Mouse (Mus musculus) neural tube, embryonic 13.5 days (tissue): ENCODE results near the gene Arsg. TPM values are rescaled to one million over a fixed set of nuclear protein-coding genes. Genes with fewer than 3 reads are reported as not detected.

Experiments
- ATAC-seq: fragments of 200-750 bp; cut with Nextera tagmentation; 2 replicates; pipeline ENCODE4 v1.8.0; 2017; ENCODE audit warnings: low read depth, mild to moderate bottlenecking, moderate TSS enrichment, moderate library complexity
- H3K27ac ChIP-seq: fragments of 300-500 bp; sonication (generic); replicated peaks from 2 replicates; pipeline ENCODE4 v1.5.1; 2015; ENCODE audit warnings: moderate library complexity, mild to moderate bottlenecking, inconsistent platforms
- H3K27me3 ChIP-seq: fragments of 300-500 bp; sonication (generic); 2 replicates; pipeline ENCODE4 v1.6.1; 2015; ENCODE audit warnings: mild to moderate bottlenecking, inconsistent platforms
- H3K36me3 ChIP-seq: fragments of 300-500 bp; sonication (generic); 2 replicates; pipeline ENCODE4 v1.6.1; 2015; ENCODE audit warnings: mild to moderate bottlenecking, inconsistent platforms
- H3K4me1 ChIP-seq: fragments of 300-500 bp; sonication (generic); replicated peaks from 2 replicates; pipeline ENCODE4 v1.6.1; 2015; ENCODE audit warnings: inconsistent platforms
- H3K4me2 ChIP-seq: fragments of 300-500 bp; sonication (generic); 2 replicates; pipeline ENCODE4 v1.6.1; 2015; ENCODE audit warnings: inconsistent platforms, mild to moderate bottlenecking, moderate library complexity
- H3K4me3 ChIP-seq: fragments of 300-500 bp; sonication (generic); 2 replicates; pipeline ENCODE4 v1.5.1; 2015; ENCODE audit warnings: mild to moderate bottlenecking, inconsistent platforms
- H3K9ac ChIP-seq: fragments of 300-500 bp; sonication (generic); 2 replicates; pipeline ENCODE4 v1.6.1; 2015; ENCODE audit warnings: moderate library complexity, mild to moderate bottlenecking, inconsistent platforms
- H3K9me3 ChIP-seq: fragments of 300-500 bp; sonication (generic); 2 replicates; pipeline ENCODE4 v1.6.1; 2016; ENCODE audit warnings: inconsistent platforms
- WGBS: fragments of 180-500 bp; shearing (Covaris S2); methylation state at CpG from one replicate; pipeline ENCODE4 v1.1.7; 2015; 5-methylcytosine and 5-hydroxymethylcytosine counted together
- polyA plus RNA-seq: library from polyadenylated mRNA; unstranded; fragments of >200 nt; fragmentation: Nextera tagmentation; extraction: Ambion mirVana; gene quantifications from 2 replicates; pipeline ENCODE4 v1.2.1, GENCODE M21; 2015

Gene Arsg
- polyA plus RNA-seq, 1 experiment from 2014 or later, result 3.0 TPM

DNA sequence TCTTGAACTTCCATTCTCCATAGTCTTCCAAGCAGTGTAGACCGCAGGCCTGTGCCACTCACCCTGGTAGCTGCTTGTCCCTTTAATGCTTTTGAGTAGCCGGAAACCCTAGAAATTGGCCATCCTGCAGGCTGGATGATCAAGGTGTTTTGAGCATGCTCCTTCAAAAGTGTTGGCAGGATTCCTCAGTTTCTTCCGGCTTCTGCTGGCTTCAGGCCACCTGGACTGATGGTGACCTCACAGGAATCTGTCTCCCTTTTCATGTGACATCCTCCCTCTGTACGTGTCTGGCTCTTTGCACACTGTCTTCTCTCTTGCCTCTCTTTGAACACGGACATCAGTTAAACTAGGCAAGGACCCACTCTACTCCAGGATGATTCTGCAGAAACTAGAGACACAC is 27.0 kb downstream of the Arsg start:
- H3K4me3 ChIP-seq, result no peak overlapping the region
- no peak overlapping the region for H3K9ac ChIP-seq
- H3K9me3 ChIP-seq, result no peaks in the 10 kb centered on the region
- H3K27ac ChIP-seq, result no peak overlapping the region
- ATAC-seq, result no peak
- no peaks in the 10 kb centered on the region for H3K27me3 ChIP-seq
- H3K4me1 ChIP-seq, result peaks cover 28% of the 10 kb centered on the region
- H3K4me2 ChIP-seq, result no peak overlapping the region
- WGBS, result 92% methylated on average over 5 of the region's 5 CpGs
- H3K36me3 ChIP-seq, result no peaks in the 10 kb centered on the region

DNA sequence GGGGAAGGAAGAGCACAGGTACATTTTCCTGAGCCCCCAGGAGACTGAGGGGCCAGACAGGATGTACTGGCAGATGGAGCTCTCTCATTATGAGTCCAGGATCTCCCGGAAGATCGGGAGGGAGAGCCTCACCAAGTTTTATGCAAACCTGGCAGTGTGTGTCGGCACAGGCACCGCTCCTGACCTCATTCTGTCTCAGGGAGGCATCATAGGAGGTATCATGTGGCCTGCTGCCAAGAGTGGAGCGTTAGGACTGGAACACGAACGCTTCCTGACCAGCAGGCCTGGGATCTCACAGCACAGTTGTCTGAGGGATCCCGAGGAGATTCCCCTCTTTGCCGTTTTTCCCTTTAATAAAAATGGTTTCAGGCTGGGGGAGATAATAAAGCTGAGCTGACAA is 31.8 kb downstream of the Arsg start:
- H3K9ac ChIP-seq, result no peak overlapping the region
- H3K27me3 ChIP-seq, result no peaks in the 10 kb centered on the region
- no peaks in the 10 kb centered on the region for H3K36me3 ChIP-seq
- H3K27ac ChIP-seq, result no peak overlapping the region
- no peak for ATAC-seq
- H3K4me2 ChIP-seq, result no peak overlapping the region
- WGBS, result 70% methylated on average over 9 of the region's 9 CpGs
- H3K9me3 ChIP-seq, result no peaks in the 10 kb centered on the region
- 0 out of 2 replicates have a peak, but pooled peaks cover 5% of the 10 kb centered on the region for H3K4me1 ChIP-seq
- no peak overlapping the region for H3K4me3 ChIP-seq

GRCm38 (mm10) chr11:109505823-109506222 is 32.6 kb downstream of the Arsg start:
- Histone ChIP-seq H3K9ac (no peak overlapping the region), H3K27ac (no peak overlapping the region), H3K4me2 (no peak overlapping the region), H3K4me1 (0 out of 2 replicates have a peak, but pooled peaks cover 5% of the 10 kb centered on the region), H3K27me3 (no peaks in the 10 kb centered on the region), H3K4me3 (no peak overlapping the region), H3K36me3 (no peaks in the 10 kb centered on the region), H3K9me3 (no peaks in the 10 kb centered on the region)
- WGBS, result 91% methylated on average over 4 of the region's 4 CpGs
- ATAC-seq, result no peak

GRCm38 (mm10) chr11:109507068-109507467 is 33.9 kb downstream of the Arsg start:
- Histone ChIP-seq H3K4me1 (0 out of 2 replicates have a peak, but pooled peaks cover 5% of the 10 kb centered on the region), H3K9me3 (no peaks in the 10 kb centered on the region), H3K9ac (no peak overlapping the region), H3K36me3 (no peaks in the 10 kb centered on the region), H3K4me3 (no peak overlapping the region), H3K4me2 (no peak overlapping the region), H3K27me3 (no peaks in the 10 kb centered on the region), H3K27ac (no peak overlapping the region)
- no peak for ATAC-seq
- 43% methylated on average over 3 of the region's 3 CpGs for WGBS

DNA sequence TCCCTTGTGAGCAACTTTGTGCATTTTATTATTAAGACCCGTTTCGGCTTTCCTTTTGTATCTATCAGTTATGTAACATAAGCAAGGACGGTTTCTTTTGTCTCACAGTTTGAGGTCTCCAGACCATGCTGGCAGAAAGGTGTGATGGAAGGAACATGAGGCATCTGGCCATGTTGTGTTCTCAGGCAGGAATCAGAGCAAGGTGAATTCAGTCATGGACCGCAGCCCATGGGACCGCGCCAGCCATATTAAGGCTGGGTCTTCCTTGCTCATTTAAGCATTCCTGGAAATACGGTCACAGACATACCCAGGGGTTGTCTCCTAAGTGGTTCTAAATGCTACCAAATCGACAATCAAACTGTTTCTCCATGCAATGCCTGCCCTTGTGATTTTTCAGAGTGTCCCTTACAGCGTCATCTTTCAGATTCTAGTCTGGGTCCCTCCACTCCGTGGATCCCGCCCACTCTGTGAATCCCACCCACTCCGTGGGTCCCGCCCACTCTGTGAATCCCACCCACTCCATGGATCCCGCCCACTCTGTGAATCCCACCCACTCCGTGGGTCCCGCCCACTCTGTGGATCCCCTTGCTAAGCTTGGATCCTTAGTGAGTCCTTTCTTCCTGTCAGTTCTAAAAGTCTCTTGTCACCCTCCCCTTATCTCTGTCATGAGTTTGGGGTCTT is 40.0 kb downstream of the Arsg start:
- no peaks in the 10 kb centered on the region for H3K27me3 ChIP-seq
- H3K4me1 ChIP-seq, result no peaks in the 10 kb centered on the region
- H3K36me3 ChIP-seq, result no peaks in the 10 kb centered on the region
- H3K9me3 ChIP-seq, result no peaks in the 10 kb centered on the region
- WGBS, result 84% methylated on average over 16 of the region's 16 CpGs
- no peak overlapping the region for H3K27ac ChIP-seq
- no peak for ATAC-seq
- no peak overlapping the region for H3K4me2 ChIP-seq
- H3K4me3 ChIP-seq, result no peak overlapping the region
- H3K9ac ChIP-seq, result no peak overlapping the region

- H3K9ac ChIP-seq, result no peak overlapping the region
- H3K9me3 ChIP-seq, result no peaks in the 10 kb centered on the region
- H3K4me3 ChIP-seq, result no peak overlapping the region
- no peaks in the 10 kb centered on the region for H3K36me3 ChIP-seq
- no peak overlapping the region for H3K27ac ChIP-seq
- H3K27me3 ChIP-seq, result no peaks in the 10 kb centered on the region
- WGBS, result 77% methylated on average over 3 of the region's 3 CpGs
- ATAC-seq, result no peak
- no peak overlapping the region for H3K4me2 ChIP-seq
- H3K4me1 ChIP-seq, result no peaks in the 10 kb centered on the region
These were observed 41.0 kb downstream of the Arsg start for GRCm38 (mm10) chr11:109514064-109514612.

DNA sequence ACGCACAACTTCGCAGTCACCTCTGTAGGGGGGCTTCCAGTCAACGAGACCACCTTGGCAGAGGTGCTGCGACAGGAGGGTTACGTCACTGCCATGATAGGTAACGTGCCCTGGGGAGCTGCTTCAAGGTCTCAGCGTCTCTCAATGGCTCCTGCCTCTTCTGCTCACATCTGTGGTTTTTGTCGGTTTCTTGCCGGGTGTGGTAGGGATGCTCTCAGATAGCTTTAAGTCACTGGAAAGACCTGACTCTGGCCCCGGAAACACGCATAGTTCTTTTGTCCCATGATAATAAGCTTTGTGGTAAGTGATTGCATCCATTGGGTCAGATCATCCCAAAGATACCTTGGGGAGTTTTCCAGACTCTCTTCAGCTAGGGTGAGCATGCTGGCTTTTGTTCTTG is 44.2 kb downstream of the Arsg start:
- ATAC-seq, result no peak
- 91% methylated on average over 11 of the region's 11 CpGs for WGBS
- Histone ChIP-seq H3K4me2 (no peak overlapping the region), H3K4me3 (no peak overlapping the region), H3K9me3 (no peaks in the 10 kb centered on the region), H3K27ac (no peak overlapping the region), H3K36me3 (no peaks in the 10 kb centered on the region), H3K4me1 (no peaks in the 10 kb centered on the region), H3K9ac (no peak overlapping the region), H3K27me3 (no peaks in the 10 kb centered on the region)

GRCm38 (mm10) chr11:109517816-109518215 is 44.6 kb downstream of the Arsg start:
- ATAC-seq, result no peak

GRCm38 (mm10) chr11:109520958-109521357 is 47.8 kb downstream of the Arsg start:
- Histone ChIP-seq H3K9me3 (no peaks in the 10 kb centered on the region), H3K27ac (no peak overlapping the region), H3K27me3 (no peaks in the 10 kb centered on the region), H3K4me3 (no peak overlapping the region), H3K36me3 (no peaks in the 10 kb centered on the region), H3K9ac (no peak overlapping the region), H3K4me1 (no peaks in the 10 kb centered on the region), H3K4me2 (no peak overlapping the region)
- WGBS, result 55% methylated on average over 7 of the region's 7 CpGs
- no peak for ATAC-seq

More at GRCm38 (mm10) chr11:109517816-109518215, 44.6 kb downstream of the Arsg start:
- Histone ChIP-seq H3K4me1 (no peaks in the 10 kb centered on the region), H3K9me3 (no peaks in the 10 kb centered on the region), H3K4me3 (no peak overlapping the region), H3K27ac (no peak overlapping the region), H3K4me2 (no peak overlapping the region), H3K9ac (no peak overlapping the region), H3K36me3 (no peaks in the 10 kb centered on the region), H3K27me3 (no peaks in the 10 kb centered on the region)
- WGBS, result 85% methylated on average over 3 of the region's 3 CpGs

DNA sequence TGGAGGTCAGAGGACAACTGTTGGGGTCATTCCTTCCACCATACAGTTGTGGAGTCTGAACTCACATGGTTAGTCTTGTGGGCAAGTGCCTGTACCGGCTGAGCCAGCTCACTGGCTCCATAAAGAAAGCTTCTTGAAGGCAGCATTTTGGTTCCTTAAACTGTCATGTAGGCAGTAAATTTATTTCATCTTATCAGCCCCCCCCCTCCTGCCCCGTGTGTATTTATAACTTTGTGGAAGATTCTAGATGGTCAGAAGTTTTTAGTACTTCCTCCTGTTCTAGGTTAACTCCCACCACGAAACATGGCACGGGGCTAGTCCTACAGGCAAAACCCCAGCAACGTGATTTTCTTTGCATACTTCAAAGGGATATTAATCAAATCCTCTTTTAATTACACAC is 51.7 kb downstream of the Arsg start:
- Histone ChIP-seq H3K9me3 (no peaks in the 10 kb centered on the region), H3K4me1 (no peaks in the 10 kb centered on the region), H3K27me3 (no peaks in the 10 kb centered on the region), H3K36me3 (no peaks in the 10 kb centered on the region), H3K9ac (no peak overlapping the region), H3K4me2 (no peak overlapping the region), H3K27ac (no peak overlapping the region), H3K4me3 (no peak overlapping the region)
- no peak for ATAC-seq
- WGBS, result 84% methylated on average over 5 of the region's 5 CpGs

DNA sequence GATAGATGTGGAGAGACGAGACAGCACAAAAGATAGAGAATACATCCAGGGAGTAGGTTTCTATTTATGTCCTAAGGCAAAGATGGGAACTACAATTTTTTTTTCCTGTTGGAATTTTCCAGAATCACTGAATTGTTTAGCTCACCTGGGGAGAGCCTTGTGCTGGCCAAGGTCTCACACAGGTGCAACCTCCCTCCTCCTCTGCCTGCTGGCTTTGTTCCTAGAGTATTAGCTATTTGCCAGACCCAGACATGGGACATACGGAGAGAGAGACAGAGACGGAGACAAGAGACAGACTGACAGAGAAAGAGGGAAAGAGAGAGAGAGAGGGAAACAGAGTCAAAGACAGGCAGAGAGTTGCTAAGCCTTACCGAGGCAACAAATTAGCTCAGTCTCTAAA is 52.4 kb downstream of the Arsg start:
- no peaks in the 10 kb centered on the region for H3K9me3 ChIP-seq
- no peaks in the 10 kb centered on the region for H3K4me1 ChIP-seq
- ATAC-seq, result no peak
- H3K27ac ChIP-seq, result no peak overlapping the region
- H3K9ac ChIP-seq, result no peak overlapping the region
- WGBS, result 89% methylated on average over 4 of the region's 4 CpGs
- no peaks in the 10 kb centered on the region for H3K36me3 ChIP-seq
- no peak overlapping the region for H3K4me3 ChIP-seq
- no peak overlapping the region for H3K4me2 ChIP-seq
- H3K27me3 ChIP-seq, result no peaks in the 10 kb centered on the region

GRCm38 (mm10) chr11:109530030-109530429 is 56.9 kb downstream of the Arsg start:
- 81% methylated on average over 4 of the region's 4 CpGs for WGBS
- no peak for ATAC-seq

GRCm38 (mm10) chr11:109535966-109536365 is 62.8 kb downstream of the Arsg start:
- no peak for ATAC-seq
- Histone ChIP-seq H3K9me3 (no peaks in the 10 kb centered on the region), H3K27ac (no peak overlapping the region), H3K27me3 (no peaks in the 10 kb centered on the region), H3K4me1 (peaks cover 7% of the 10 kb centered on the region; the same call in 1 of the 2 replicates), H3K9ac (no peak overlapping the region), H3K4me2 (no peak overlapping the region), H3K36me3 (no peaks in the 10 kb centered on the region), H3K4me3 (no peak overlapping the region)
- 85% methylated on average over 6 of the region's 6 CpGs for WGBS

More at GRCm38 (mm10) chr11:109530030-109530429, 56.9 kb downstream of the Arsg start:
- no peak overlapping the region for H3K27ac ChIP-seq
- H3K36me3 ChIP-seq, result no peaks in the 10 kb centered on the region
- no peak overlapping the region for H3K9ac ChIP-seq
- no peak overlapping the region for H3K4me2 ChIP-seq
- H3K4me3 ChIP-seq, result no peak overlapping the region
- no peaks in the 10 kb centered on the region for H3K27me3 ChIP-seq
- H3K4me1 ChIP-seq, result no peaks in the 10 kb centered on the region
- no peaks in the 10 kb centered on the region for H3K9me3 ChIP-seq
